30 mouse cellular contexts compared by ENCODE assay signal in the genomic region with DNA sequence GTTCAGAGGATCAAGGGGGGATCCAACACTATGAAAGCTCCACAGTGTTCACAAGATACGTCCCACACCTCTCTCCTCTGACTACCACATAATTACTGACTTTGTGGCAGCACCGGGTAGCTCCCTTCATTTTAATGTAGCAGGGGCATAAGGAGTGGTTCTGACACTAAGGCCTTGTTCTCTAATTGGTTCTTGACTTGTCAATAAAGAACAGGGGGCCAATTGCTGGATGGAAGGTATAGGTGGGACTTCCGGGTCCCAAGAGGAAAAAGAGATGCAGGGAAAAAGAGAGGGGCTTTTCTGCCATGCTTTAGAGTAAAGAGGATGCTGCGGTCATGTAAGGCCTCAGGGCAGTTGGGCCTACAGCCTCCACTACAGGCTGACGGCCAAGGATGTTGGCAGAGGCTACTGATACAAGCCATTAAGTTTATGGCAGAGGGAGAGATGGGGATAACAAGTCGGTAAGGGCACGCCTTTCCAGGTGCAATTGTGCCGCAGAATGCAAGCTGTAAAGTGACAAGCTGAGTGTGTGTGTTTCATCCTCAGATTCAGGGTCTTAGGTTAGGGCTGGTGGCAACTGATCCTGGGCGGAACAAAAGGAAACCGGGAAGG.
DNase-seq lines count a peak whose midpoint lies in the region; ATAC-seq and TF ChIP-seq lines count a peak whose summit lies in the region.
"Had no signal": no experiment of that assay in that cellular context is flagged by ENCODE, and none has a peak within 500 bp of the region (broad histone marks: within the 10 kb centered on the region; RNA-seq: fewer than 3 reads in every experiment).

No protein-coding gene starts in this region.

- H3K4me1 ChIP-seq in heart, embryonic 11.5 days (ENCODE audit: control insufficient read depth, insufficient read depth, low read length) = peaks cover 12% of the 10 kb centered on the region
- H3K4me1 ChIP-seq in neural tube, embryonic 14.5 days (ENCODE audit: control insufficient read depth, insufficient read depth, low read length) = no peaks in the 10 kb centered on the region
- H3K4me1 ChIP-seq in neural tube, embryonic 15.5 days = peaks cover 22% of the 10 kb centered on the region
- H3K4me1 ChIP-seq in forebrain, embryonic 15.5 days = peaks cover 9% of the 10 kb centered on the region; the same call in 1 of the 2 replicates
- H3K4me1 ChIP-seq: embryonic facial prominence, embryonic 10.5 days; hindbrain, embryonic 12.5 days had no signal

- no peak overlapping the region for H3K4me2 ChIP-seq in heart, embryonic 11.5 days
- H3K4me2 ChIP-seq in neural tube, embryonic 14.5 days (ENCODE audit: low read depth, low read length) = no peak overlapping the region
- H3K4me2 ChIP-seq in neural tube, embryonic 15.5 days = no peak overlapping the region
- no peak overlapping the region for H3K4me2 ChIP-seq in forebrain, embryonic 15.5 days (replicated peaks)
- H3K4me2 ChIP-seq: embryonic facial prominence, embryonic 13.5 days; forebrain, embryonic 13.5 days; heart, embryonic 13.5 days; hindbrain, embryonic 12.5 days; intestine, embryonic 15.5 days had no signal

- H3K9me3 ChIP-seq in heart, embryonic 11.5 days (replicated peaks; ENCODE audit: control insufficient read depth, low read length) = no peaks in the 10 kb centered on the region
- no peaks in the 10 kb centered on the region for H3K9me3 ChIP-seq in neural tube, embryonic 14.5 days (ENCODE audit: control insufficient read depth, low read length)
- no peaks in the 10 kb centered on the region for H3K9me3 ChIP-seq in neural tube, embryonic 15.5 days (replicated peaks)
- H3K9me3 ChIP-seq in forebrain, embryonic 15.5 days = no peaks in the 10 kb centered on the region
- H3K9me3 ChIP-seq: embryonic facial prominence, embryonic 10.5 days; embryonic facial prominence, embryonic 13.5 days; forebrain, embryonic 10.5 days; forebrain, embryonic 13.5 days; heart, embryonic 13.5 days; hindbrain, embryonic 12.5 days; intestine, embryonic 15.5 days had no signal

- TF ChIP-seq CTCF in gastrocnemius, adult 2 months (IDR thresholded peaks at IDR 0.05) = no peak

- DNase-seq in gastrocnemius, adult 2 months = peak; percentile 69
- DNase-seq in gastrocnemius, postnatal 25 days = no peak
- DNase-seq in heart, adult 11 months = peak; percentile 92
- peak; percentile 86 for DNase-seq in R1 (ENCODE audit: low read depth, low spot score)
- DNase-seq: adrenal gland, adult 2 months; adrenal gland, postnatal 14 days; cerebellum, adult 11 months; cerebellum, adult 8-10 months; cerebellum, postnatal 36 days; embryo, embryonic 11 days; forebrain, postnatal 0 days; heart, postnatal 4 days; kidney, adult 11 months; kidney, adult 8-10 months had no signal

- no peak overlapping the region for H3K4me3 ChIP-seq in gastrocnemius, adult 2 months
- H3K4me3 ChIP-seq in heart, embryonic 11.5 days (ENCODE audit: low read depth, low read length) = no peak overlapping the region
- no peak overlapping the region for H3K4me3 ChIP-seq in neural tube, embryonic 14.5 days (ENCODE audit: low read depth, low read length)
- no peak overlapping the region for H3K4me3 ChIP-seq in neural tube, embryonic 15.5 days (replicated peaks)
- H3K4me3 ChIP-seq in forebrain, embryonic 15.5 days = no peak overlapping the region
- H3K4me3 ChIP-seq: embryonic facial prominence, embryonic 10.5 days; embryonic facial prominence, embryonic 13.5 days; erythroblast, embryonic 14.5 days; forebrain, embryonic 10.5 days; forebrain, embryonic 13.5 days; heart, embryonic 13.5 days; hindbrain, embryonic 12.5 days; intestine, embryonic 15.5 days had no signal

- no peaks in the 10 kb centered on the region for H3K36me3 ChIP-seq in heart, embryonic 11.5 days (ENCODE audit: control insufficient read depth, insufficient read depth, low read length)
- no peaks in the 10 kb centered on the region for H3K36me3 ChIP-seq in neural tube, embryonic 14.5 days (ENCODE audit: control insufficient read depth, insufficient read depth, low read length)
- no peaks in the 10 kb centered on the region for H3K36me3 ChIP-seq in neural tube, embryonic 15.5 days
- no peaks in the 10 kb centered on the region for H3K36me3 ChIP-seq in forebrain, embryonic 15.5 days
- H3K36me3 ChIP-seq: embryonic facial prominence, embryonic 10.5 days; embryonic facial prominence, embryonic 13.5 days; forebrain, embryonic 10.5 days; G1E; hindbrain, embryonic 12.5 days; intestine, embryonic 15.5 days had no signal

- ATAC-seq in heart, embryonic 11.5 days (replicated peaks; ENCODE audit: insufficient number of reproducible peaks, low FRiP score, low TSS enrichment) = no peak
- ATAC-seq in neural tube, embryonic 14.5 days (ENCODE audit: low read depth) = peak; percentile 42; the same call in 1 of the 2 replicates
- ATAC-seq in neural tube, embryonic 15.5 days (ENCODE audit: low FRiP score) = no peak
- no peak for ATAC-seq in forebrain, embryonic 15.5 days (replicated peaks)
- ATAC-seq: CD4-positive, CD25-positive, alpha-beta regulatory T cell, adult 4 months; forebrain, embryonic 13.5 days; forebrain, postnatal 0 days; hindbrain, embryonic 16.5 days; intestine, embryonic 15.5 days; Patski had no signal

- 0 out of 2 replicates have a peak overlapping the region, but pooled peaks have one; percentile 16 for H3K27ac ChIP-seq in gastrocnemius, adult 2 months
- no peak overlapping the region for H3K27ac ChIP-seq in heart, embryonic 11.5 days (ENCODE audit: low read depth, low read length)
- H3K27ac ChIP-seq in neural tube, embryonic 14.5 days (ENCODE audit: low read depth, low read length) = no peak overlapping the region
- no peak overlapping the region for H3K27ac ChIP-seq in neural tube, embryonic 15.5 days (replicated peaks)
- H3K27ac ChIP-seq in forebrain, embryonic 15.5 days (replicated peaks) = no peak overlapping the region
- H3K27ac ChIP-seq: embryonic facial prominence, embryonic 10.5 days; embryonic facial prominence, embryonic 13.5 days; forebrain, embryonic 10.5 days; forebrain, embryonic 13.5 days; hindbrain, embryonic 12.5 days; intestine, embryonic 15.5 days had no signal

- no peaks in the 10 kb centered on the region for H3K27me3 ChIP-seq in heart, embryonic 11.5 days (ENCODE audit: control insufficient read depth, insufficient read depth, low read length)
- H3K27me3 ChIP-seq in neural tube, embryonic 14.5 days (ENCODE audit: control insufficient read depth, insufficient read depth, low read length) = no peaks in the 10 kb centered on the region
- H3K27me3 ChIP-seq in neural tube, embryonic 15.5 days (replicated peaks) = no peaks in the 10 kb centered on the region
- H3K27me3 ChIP-seq in forebrain, embryonic 15.5 days = no peaks in the 10 kb centered on the region
- H3K27me3 ChIP-seq: embryonic facial prominence, embryonic 13.5 days; forebrain, embryonic 13.5 days; heart, embryonic 13.5 days; hindbrain, embryonic 12.5 days; intestine, embryonic 15.5 days; Patski had no signal

- H3K9ac ChIP-seq in heart, embryonic 11.5 days (ENCODE audit: low read depth, low read length) = no peak overlapping the region
- no peak overlapping the region for H3K9ac ChIP-seq in neural tube, embryonic 14.5 days (replicated peaks; ENCODE audit: low read depth, low read length)
- H3K9ac ChIP-seq in neural tube, embryonic 15.5 days (replicated peaks) = no peak overlapping the region
- H3K9ac ChIP-seq in forebrain, embryonic 15.5 days (replicated peaks) = no peak overlapping the region
- H3K9ac ChIP-seq: embryonic facial prominence, embryonic 13.5 days; forebrain, embryonic 13.5 days; forebrain, postnatal 0 days; heart, embryonic 13.5 days; hindbrain, embryonic 12.5 days; intestine, embryonic 15.5 days had no signal

- WGBS in heart, embryonic 11.5 days (ENCODE audit: insufficient replicate concordance) = 84% methylated on average over 10 of the region's 10 CpGs
- 72% methylated on average over 10 of the region's 10 CpGs for WGBS in neural tube, embryonic 14.5 days
- WGBS in neural tube, embryonic 15.5 days = 63% methylated on average over 10 of the region's 10 CpGs
- WGBS in forebrain, embryonic 15.5 days = 90% methylated on average over 10 of the region's 10 CpGs

- intact Hi-C loops in gastrocnemius, adult 2 months (cut with DNase I) = no loop called here
